Mouse (Mus musculus) erythroblast, embryonic 14.5 days (primary cell): ENCODE results near the gene Rpl4.

Experiments used
- GATA1 ChIP-seq: IDR thresholded peaks from 2 replicates; pipeline ENCODE4 v1.6.1; 2012; ENCODE audit warnings: low read length, inconsistent platforms, mixed read lengths
- TAL1 ChIP-seq: IDR thresholded peaks from 3 replicates; pipeline ENCODE4 v1.6.1; 2012; ENCODE audit warnings: low read length, inconsistent platforms, mixed read lengths

DNA sequence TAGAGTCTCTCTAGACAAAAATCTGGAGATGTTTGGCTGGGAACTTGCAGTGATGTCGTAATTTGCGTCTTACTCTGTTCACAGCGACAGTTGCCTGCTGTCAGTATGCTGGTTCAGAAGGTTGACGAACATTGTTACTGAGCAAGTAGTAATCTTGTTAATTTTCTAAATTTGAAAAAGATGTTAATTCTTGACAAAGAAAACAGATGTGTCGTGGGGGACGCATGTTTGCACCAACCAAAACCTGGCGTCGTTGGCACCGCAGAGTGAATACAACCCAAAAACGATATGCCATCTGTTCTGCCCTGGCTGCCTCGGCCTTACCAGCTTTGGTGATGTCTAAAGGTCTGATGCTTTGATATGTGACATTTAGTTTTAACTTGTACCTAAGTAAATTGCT lies 2.2 kb downstream of the Rpl4 start:
- TF ChIP-seq GATA1 (no peak), TAL1 (no peak)
